Mouse (Mus musculus) monocyte, adult 5-6 weeks (primary cell): ENCODE results near the gene Srcap. TPM values are rescaled to one million over a fixed set of nuclear protein-coding genes. Genes with fewer than 3 reads are reported as not detected.
"Not testable (repeated sequence)": the region's sequence is repeated elsewhere in the genome, so short reads cannot be mapped to it uniquely, and the experiment has no call there.

Experiments used
- ATAC-seq: fragments of 153-309, 156-312 bp; replicated peaks from 2 replicates; pipeline ENCODE4 v1.8.0; 2017; ENCODE audit warnings: mild to moderate bottlenecking; ENCODE audit not compliant: low TSS enrichment, insufficient number of reproducible peaks, severe bottlenecking, poor library complexity, low FRiP score
- total RNA-seq: library from RNA; stranded (forward); fragments of 200-1000, 200-491, 200-594 nt; gene quantifications from 3 replicates; pipeline ENCODE4 v1.2.3, GENCODE M21; 2017

The Srcap gene
- 12.3 to 47.6 TPM (median 26.1 TPM) in 3 replicates for total RNA-seq

GRCm38 (mm10) chr7:127511808-127512230 lies at the start of gene Srcap:
Gene Srcap, plus strand, starts transcription at chr7:127511983.
- peak; percentile 96 for ATAC-seq

- no peak for ATAC-seq
Measured at GRCm38 (mm10) chr7:127465191-127465590, 46.6 kb upstream of the Srcap start.

- ATAC-seq = not testable (repeated sequence)
Measured at GRCm38 (mm10) chr7:127465670-127466069, 46.1 kb upstream of the Srcap start.

- no peak for ATAC-seq
Measured at GRCm38 (mm10) chr7:127466606-127467005, 45.2 kb upstream of the Srcap start.

GRCm38 (mm10) chr7:127470011-127470715 lies 41.6 kb upstream of the Srcap start:
- ATAC-seq = no peak

- ATAC-seq = peak; percentile 95
Measured at GRCm38 (mm10) chr7:127470743-127471645, 40.8 kb upstream of the Srcap start.

GRCm38 (mm10) chr7:127471646-127472010 lies 40.2 kb upstream of the Srcap start:
- no peak for ATAC-seq

GRCm38 (mm10) chr7:127472060-127472459 lies 39.7 kb upstream of the Srcap start:
- no peak for ATAC-seq

GRCm38 (mm10) chr7:127473705-127474104 lies 38.1 kb upstream of the Srcap start:
- no peak for ATAC-seq

- ATAC-seq = no peak
Measured at GRCm38 (mm10) chr7:127474378-127475070, 37.3 kb upstream of the Srcap start.

GRCm38 (mm10) chr7:127475186-127475740 lies 36.5 kb upstream of the Srcap start:
- no peak for ATAC-seq

- no peak for ATAC-seq
Measured at GRCm38 (mm10) chr7:127476336-127476735, 35.4 kb upstream of the Srcap start.

GRCm38 (mm10) chr7:127476855-127477254 lies 34.9 kb upstream of the Srcap start:
- ATAC-seq = no peak

GRCm38 (mm10) chr7:127477687-127478634 lies 33.8 kb upstream of the Srcap start:
- ATAC-seq = peak; percentile 81

- peak; percentile 33 for ATAC-seq
Measured at GRCm38 (mm10) chr7:127478635-127479317, 33.0 kb upstream of the Srcap start, which contains the start of gene Fbrs. Gene Fbrs, plus strand, starts transcription at chr7:127479199.

GRCm38 (mm10) chr7:127479318-127480225 lies 32.2 kb upstream of the Srcap start:
- ATAC-seq = no peak
